Mouse (Mus musculus) embryo, embryonic 11.5 days (tissue): Measurements from ENCODE around the gene Col18a1.
"Not testable (repeated sequence)": the region's sequence is repeated elsewhere in the genome, so short reads cannot be mapped to it uniquely, and the experiment has no call there.

ENCODE experiments used
- DNase-seq: peaks from one replicate; pipeline ENCODE4 v3.0.0-alpha.2; 2012; ENCODE audit warnings: low read depth, low spot score

Col18a1 gene

GRCm38 (mm10) chr10:77136205-77136604, 30.1 kb downstream of the Col18a1 start:
- no peak for DNase-seq

DNA sequence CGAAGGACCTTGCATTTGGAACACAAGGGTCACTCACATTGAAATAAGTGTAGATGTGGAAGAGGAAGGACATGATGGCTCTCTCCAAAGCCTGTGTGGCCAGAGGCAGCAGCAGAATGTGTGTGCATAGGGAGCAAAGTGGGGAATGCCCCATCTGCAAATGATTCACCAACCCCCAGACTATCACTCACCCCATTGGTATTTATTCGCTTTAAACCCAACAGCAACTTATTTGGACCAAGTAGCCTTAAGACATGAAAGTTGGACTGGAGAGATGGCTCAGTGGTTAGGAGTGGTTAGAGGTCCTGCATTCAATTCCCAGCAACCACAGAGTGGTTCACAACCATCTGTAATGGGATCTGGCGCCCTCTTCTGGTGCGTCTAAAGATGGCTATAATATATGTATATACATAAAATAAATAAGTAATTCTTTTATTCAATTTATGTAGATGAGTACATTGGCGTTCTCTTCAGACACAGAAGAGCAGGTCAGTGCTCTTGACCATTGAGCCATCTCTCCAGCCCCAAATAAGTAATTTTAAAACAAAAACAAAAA, 31.0 kb downstream of the Col18a1 start:
- no peak for DNase-seq

DNA sequence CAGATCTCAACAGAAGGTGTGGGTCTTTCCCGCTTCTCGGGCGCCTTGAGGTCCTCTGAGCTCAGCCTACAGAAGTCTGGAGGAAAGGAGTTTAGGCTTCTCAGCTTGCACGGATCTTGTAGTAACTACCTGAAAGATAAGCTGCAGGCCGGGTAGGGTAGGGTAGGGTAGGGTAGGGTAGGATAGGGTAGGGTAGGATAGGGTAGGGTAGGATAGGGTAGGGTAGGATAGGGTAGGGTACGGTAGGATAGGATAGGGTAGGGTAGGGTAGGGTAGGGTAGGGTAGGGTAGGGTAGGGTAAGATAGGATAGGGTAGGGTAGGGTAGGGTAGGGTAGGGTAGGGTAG, 31.6 kb downstream of the Col18a1 start:
- not testable (repeated sequence) for DNase-seq

DNA sequence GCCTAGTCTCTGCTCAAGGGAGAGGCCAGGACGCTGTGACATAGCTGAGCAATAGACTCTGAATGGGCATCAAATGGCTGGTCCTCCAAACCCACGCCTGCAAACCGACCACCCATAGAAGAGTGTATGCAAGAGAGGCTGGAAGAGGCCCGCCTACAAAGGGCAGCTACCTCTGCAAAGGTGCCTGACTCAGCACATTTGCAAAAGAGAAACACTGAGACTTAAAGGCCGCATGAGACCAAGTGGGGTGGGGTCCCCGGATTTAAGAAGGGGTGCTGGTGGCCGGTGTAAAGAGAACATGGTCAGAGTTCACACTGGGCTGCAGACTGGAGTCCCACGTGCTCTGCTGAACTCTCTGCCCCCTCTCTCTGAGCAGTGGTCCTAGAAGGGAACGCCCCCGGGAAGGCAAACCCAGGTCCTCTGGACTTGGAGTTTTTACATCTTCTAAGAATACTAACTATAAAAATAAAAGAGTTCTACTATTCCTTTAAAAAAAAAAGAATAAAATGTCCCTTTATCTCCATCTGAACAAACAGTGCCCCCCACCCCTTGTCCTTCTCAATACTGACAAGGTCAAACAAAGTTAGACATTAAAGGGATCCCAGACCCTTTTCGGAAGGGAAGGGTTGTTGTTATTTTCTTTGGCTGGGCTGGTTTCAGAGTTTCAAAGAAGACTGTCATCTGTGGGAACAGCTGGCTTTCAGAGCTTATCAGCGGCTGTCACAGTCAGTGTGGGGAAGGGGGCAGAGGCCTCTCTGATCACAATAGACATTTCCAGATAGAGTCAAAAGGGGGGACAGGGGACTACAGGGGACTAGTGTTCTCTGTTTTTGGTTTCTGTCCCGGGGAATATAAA, 32.2 kb downstream of the Col18a1 start:
- no peak for DNase-seq

GRCm38 (mm10) chr10:77132118-77132517, 34.2 kb downstream of the Col18a1 start:
- no peak for DNase-seq

GRCm38 (mm10) chr10:77131536-77131935, 34.8 kb downstream of the Col18a1 start:
- no peak for DNase-seq

- peak; percentile 89 for DNase-seq
These were observed 35.6 kb downstream of the Col18a1 start for GRCm38 (mm10) chr10:77130561-77131240.

DNA sequence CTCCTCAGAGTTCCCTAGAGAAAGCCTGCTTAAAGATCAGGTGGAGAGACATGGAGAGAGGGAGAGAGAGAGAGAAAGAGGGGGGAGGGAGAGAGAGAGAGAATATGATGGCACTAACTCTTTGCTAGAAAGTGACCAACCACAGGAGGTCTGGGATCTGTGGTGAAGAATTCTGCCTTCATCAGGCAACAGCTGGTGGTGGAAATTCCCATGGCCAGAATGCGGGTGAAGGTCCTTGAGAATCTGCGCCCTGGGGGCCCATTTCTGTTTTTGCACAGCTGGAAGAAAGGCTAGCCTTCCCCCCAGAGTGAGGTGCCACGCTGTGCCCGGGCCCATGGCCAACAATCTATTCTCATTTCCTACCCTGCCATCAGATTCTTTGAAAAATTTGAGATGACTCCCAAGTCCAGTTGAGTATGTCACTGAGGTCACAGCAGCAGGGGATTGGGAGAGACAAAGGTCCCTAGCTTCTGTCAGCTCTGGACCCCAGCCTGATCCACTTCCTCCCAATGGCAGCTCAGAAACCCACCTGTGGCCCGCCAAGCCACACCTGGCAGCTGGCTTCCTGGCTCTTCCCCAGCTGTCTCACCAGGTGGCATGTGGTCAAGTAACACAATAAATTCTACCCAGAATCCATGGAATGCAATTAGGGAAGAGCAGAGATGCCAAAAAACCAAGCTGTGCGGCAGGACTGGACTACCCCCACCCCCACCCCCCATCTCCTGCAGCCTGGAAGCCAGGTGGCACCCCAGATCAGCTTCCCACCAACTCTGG, 36.5 kb downstream of the Col18a1 start:
- DNase-seq, result no peak

- DNase-seq, result no peak
These were observed 38.4 kb downstream of the Col18a1 start for GRCm38 (mm10) chr10:77127926-77128325.

DNA sequence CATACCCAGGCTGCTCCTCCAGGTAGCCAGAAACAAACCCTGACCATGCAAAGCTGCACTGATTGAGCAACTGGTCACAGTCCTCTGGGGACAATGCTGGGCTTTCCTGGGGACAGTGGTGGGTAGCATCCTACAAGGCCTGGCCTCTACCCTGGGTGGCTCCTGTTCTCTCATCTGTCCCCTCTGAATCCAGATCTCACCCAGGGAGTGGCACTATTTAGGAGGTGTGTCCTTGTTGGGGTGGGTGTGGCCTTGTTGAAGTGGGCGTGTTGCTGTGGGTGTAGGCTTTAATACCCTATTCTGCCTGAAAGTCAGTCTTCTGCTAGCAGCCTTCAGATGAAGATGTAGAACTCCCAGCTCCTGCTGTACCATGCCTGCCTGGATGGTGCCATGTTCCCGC, 39.8 kb downstream of the Col18a1 start:
- DNase-seq, result no peak

GRCm38 (mm10) chr10:77125078-77125731, 41.1 kb downstream of the Col18a1 start:
- DNase-seq, result no peak

GRCm38 (mm10) chr10:77123953-77124352, 42.4 kb downstream of the Col18a1 start:
- no peak for DNase-seq

GRCm38 (mm10) chr10:77121287-77122022, 44.9 kb downstream of the Col18a1 start:
- no peak for DNase-seq

DNA sequence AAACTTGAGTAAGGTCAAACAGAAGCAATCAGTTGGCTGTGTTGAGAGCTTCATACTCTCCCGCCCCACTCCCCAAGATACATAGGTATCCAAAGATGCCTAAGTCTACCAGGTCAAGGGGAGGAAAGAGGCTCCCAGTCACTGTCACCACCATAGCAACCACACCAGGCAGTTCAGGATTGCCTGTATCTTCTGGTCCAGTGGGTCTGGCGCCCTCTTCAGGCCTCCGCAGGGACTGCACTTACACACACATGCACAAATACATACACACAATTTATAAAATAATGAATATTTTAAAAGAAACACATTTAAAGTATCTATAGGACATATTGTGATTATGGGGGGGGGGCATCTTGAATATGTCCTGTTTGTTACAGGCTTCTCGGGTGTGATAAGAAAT, 45.8 kb downstream of the Col18a1 start:
- DNase-seq, result no peak

DNA sequence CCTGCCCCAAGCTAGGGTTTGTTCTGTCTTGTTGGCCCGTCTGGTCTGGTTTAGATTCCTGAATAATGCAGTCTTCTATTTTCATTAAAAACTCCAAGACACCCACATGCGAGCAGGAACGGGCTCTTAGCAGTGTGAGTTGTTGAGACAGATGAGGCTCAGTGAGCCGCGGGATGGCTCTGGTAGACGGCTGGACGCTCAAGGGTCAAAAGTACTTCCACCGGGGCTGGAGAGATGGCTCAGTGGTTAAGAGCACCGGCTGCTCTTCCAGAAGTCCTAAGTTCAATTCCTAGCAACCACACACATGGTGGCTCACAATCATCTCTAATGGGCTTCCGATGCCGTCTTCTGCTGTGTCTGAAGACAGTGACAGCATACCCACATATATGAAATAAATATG, 46.9 kb downstream of the Col18a1 start:
- DNase-seq, result no peak

DNA sequence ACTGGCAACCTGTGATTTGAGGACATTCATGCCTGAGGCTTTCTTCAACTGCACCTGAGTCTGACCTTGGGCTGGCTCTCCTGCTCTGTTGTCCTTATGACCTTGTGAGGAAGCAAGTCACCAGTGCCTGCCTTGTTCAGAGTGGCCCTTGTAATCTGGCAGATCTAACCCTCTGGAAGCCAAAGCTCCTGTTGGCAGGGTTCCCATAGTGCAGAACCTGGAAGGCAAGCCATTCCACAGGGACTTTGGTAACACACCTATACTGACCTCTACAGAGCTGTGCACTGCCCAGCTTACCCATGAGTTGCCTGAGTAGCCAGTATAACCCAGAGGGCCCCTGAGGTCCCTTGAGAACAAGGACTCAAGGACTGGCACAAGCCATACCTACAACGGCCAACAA, 48.0 kb downstream of the Col18a1 start:
- no peak for DNase-seq

DNA sequence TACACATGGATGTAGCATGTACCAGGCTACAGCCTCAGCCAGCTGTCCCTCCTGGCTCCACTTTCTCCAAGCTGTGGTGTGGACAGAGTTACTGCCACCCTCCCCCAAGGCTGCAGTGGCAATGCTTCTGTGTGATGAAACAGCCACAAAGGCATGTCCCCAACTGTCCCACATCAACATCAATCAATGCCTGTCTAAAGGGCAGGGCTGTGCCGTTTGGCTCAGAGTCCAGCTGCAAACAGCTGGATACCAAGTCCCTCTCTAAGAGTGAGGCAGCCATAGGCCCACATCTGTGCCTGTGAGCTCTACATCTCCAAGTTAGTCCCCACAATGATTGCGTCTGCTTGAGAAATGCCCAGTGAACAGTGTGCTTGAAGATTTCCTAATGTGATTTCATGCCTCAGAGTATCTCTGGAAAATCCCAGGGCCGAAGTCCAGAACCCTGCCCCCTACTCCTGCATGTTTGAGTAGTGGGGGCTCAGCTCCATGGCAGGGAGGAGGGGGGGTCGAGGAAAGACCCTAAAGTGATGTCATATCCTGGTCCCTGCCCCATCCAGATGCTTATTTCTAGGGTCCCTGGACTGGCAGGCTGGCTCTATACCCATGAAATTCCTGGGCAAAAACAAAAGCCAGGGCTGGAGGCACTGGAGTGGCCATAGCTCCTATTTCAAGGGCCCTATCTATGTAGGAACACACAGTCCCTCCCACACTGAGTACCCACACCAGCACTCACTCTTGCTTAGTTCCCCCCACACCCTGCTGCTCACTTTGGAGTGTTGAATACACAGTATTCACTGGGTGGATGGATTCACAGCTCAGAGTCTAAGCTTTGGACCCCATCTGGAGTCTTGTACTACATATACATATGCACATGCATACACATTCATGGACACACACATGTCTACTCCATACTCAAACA, 49.6 kb downstream of the Col18a1 start:
- no peak for DNase-seq

DNA sequence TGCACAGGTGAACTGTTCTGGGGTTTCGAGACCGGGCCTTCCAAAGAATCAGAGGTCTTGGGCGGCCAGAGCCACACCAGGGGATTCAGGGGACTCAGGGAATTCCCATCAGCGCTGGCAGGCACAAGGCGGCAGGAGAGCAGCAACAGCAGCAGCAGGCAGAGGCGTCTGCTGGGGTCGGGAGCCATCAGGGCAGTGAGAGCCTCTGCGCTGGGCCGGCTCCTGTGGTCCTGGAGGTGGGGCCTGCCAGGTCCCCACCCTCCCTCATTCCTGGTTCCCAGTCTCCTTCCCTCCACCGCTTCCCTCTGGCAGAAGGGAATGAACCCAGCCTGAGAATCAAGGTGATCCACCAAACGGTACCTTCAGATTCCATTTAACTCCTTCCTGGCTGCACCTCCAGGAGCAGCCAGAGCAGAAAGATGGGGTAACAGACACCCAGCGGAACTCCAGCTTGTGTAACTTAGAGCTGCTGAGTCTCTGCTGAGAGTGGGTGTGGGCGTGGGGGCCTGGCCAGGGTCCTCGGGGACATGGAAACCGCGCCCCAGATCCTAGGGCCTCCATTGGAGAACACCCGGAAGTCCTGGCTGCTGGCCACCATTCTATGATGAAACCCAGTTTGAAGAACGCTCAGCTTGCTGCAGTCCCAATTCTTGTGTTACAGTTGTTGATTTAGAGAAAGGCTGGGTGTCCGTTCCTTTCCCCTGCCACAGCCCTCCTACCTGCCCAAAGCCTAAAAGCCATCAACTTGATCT, 52.7 kb downstream of the Col18a1 start:
- DNase-seq, result no peak
